Mouse (Mus musculus) hindbrain, embryonic 14.5 days (tissue): ENCODE data around the gene Otop2. TPM values are rescaled to one million over a fixed set of nuclear protein-coding genes. Genes with fewer than 3 reads are reported as not detected.

Experiments used
- ATAC-seq: fragments of 200-750 bp; cut with Nextera tagmentation; 2 replicates; pipeline ENCODE4 v1.8.0; 2017; ENCODE audit warnings: moderate number of reproducible peaks, mild to moderate bottlenecking, moderate TSS enrichment, moderate library complexity; ENCODE audit not compliant: low FRiP score
- DNase-seq: peaks from one replicate; pipeline ENCODE4 v3.0.0-alpha.2; 2015; ENCODE audit warnings: low spot score
- H3K27ac ChIP-seq: fragments of 300-500 bp; sonication (generic); 2 replicates; pipeline ENCODE4 v1.5.1; 2014; ENCODE audit warnings: mild to moderate bottlenecking, moderate library complexity
- H3K27me3 ChIP-seq: fragments of 300-500 bp; sonication (generic); 2 replicates; pipeline ENCODE4 v1.6.1; 2014; ENCODE audit warnings: mild to moderate bottlenecking, low read length, mixed read lengths; ENCODE audit not compliant: control insufficient read depth, insufficient read depth
- H3K36me3 ChIP-seq: fragments of 300-500 bp; sonication (generic); replicated peaks from 2 replicates; pipeline ENCODE4 v1.6.1; 2014; ENCODE audit not compliant: control insufficient read depth, insufficient read depth
- H3K4me1 ChIP-seq: fragments of 300-500 bp; sonication (generic); replicated peaks from 2 replicates; pipeline ENCODE4 v1.6.1; 2014; ENCODE audit warnings: antibody characterized with exemption, low read length, mixed read lengths; ENCODE audit not compliant: control insufficient read depth, insufficient read depth
- H3K4me2 ChIP-seq: fragments of 300-500 bp; sonication (generic); replicated peaks from 2 replicates; pipeline ENCODE4 v1.6.1; 2014; ENCODE audit warnings: mild to moderate bottlenecking, moderate library complexity
- H3K4me3 ChIP-seq: fragments of 300-500 bp; sonication (generic); replicated peaks from 2 replicates; pipeline ENCODE4 v1.5.1; 2014; ENCODE audit warnings: mild to moderate bottlenecking, low read length
- H3K9ac ChIP-seq: fragments of 300-500 bp; sonication (generic); 2 replicates; pipeline ENCODE4 v1.6.1; 2014
- H3K9me3 ChIP-seq: fragments of 300-500 bp; sonication (generic); 2 replicates; pipeline ENCODE4 v1.6.1; 2016; ENCODE audit warnings: low read length; ENCODE audit not compliant: control insufficient read depth
- WGBS: fragments of 180-500 bp; shearing (Covaris S2); extraction: QIAGEN DNeasy Blood & Tissue Kit; methylation state at CpG from one replicate; pipeline ENCODE4 v1.1.7; 2014; 5-methylcytosine and 5-hydroxymethylcytosine counted together
- polyA plus RNA-seq: library from polyadenylated mRNA; unstranded; fragments of >200 nt; fragmentation: Nextera tagmentation; extraction: Ambion mirVana; gene quantifications from 2 replicates; pipeline ENCODE4 v1.2.1, GENCODE M21; 2014

Gene Otop2
- polyA plus RNA-seq, 1 experiment from 2014 or later = 0.08 TPM

DNA sequence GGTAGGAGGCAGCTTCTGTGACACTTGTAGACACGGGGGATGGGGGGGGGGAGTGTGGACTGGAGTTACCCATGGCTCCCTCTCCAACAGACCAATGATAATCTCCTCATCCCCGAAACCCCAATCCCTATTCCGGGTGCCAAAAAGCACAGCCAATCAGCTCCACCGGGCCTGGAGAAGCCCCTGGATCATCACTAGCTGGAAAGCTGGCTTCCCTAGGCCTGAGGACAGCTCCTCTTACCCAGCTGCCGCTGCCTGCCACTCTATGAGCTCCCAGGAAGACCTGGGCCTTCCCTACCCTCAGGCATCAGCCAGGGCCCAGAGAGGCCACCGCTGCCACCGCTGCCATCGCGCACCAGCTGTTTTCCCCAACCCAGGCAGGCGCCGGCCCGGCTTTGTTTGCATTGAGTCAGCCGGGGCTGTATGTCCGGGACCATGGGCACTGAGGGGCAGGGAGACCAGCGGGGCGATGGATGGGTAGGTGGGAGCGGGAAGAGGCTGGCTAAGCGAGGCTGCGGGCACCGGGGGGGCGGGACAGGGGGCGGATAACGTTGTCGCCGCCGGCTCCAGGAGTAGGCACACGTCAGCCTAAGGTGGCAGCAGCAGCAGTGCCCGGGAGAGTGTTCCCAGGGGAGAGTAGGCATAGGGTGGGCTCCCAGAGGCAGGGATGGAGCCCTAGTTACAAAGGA lies 59.9 kb downstream of the Otop2 start:
- 0 out of 2 replicates have a peak, but pooled peaks cover 3% of the 10 kb centered on the region for H3K27me3 ChIP-seq
- peak overlapping the region; percentile 87 for H3K9ac ChIP-seq
- ATAC-seq (peak; percentile 80), DNase-seq (peak; percentile 58)
- H3K36me3 ChIP-seq = no peaks in the 10 kb centered on the region
- H3K4me3 ChIP-seq = peak overlapping the region; percentile 82
- H3K27ac ChIP-seq = peak overlapping the region; percentile 85
- H3K4me1 ChIP-seq = peaks cover 22% of the 10 kb centered on the region
- H3K4me2 ChIP-seq = peak overlapping the region; percentile 94
- 1% methylated on average over 27 of the region's 28 CpGs for WGBS
- H3K9me3 ChIP-seq = no peaks in the 10 kb centered on the region

- 1% methylated on average over 39 of the region's 39 CpGs for WGBS
- Histone ChIP-seq H3K4me1 (peaks cover 22% of the 10 kb centered on the region), H3K27me3 (0 out of 2 replicates have a peak, but pooled peaks cover 3% of the 10 kb centered on the region)
Observed at GRCm38 (mm10) chr11:115367395-115367944, 60.5 kb downstream of the Otop2 start, which contains the start of gene Hid1. Hid1 (minus strand) TSS chr11:115367756.

DNA sequence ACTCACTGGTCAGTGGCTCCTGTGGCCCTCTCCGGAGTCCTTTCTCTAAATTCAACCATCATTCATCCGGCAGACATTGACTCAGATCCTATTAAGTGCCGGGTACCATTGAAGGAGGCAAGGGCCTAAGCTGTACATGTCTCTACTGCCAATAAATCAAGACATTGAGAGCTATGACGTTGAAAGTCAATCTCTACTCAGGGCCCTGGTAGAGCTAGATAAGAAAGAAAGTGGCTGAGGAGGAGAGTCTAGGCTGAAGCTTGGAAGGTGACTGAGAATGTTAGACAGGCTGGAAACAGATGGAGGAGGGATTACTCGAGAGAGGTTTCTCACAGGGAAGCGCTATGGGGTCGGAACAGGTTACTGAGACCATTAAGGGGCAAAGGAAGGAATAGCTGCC lies 63.4 kb downstream of the Otop2 start:
- Histone ChIP-seq H3K36me3 (no peaks in the 10 kb centered on the region), H3K27ac (no peak overlapping the region), H3K9me3 (no peaks in the 10 kb centered on the region), H3K4me3 (no peak overlapping the region), H3K4me1 (peaks cover 22% of the 10 kb centered on the region), H3K27me3 (0 out of 2 replicates have a peak, but pooled peaks cover 3% of the 10 kb centered on the region), H3K4me2 (no peak overlapping the region), H3K9ac (no peak overlapping the region)
- ATAC-seq (no peak), DNase-seq (no peak)
- WGBS = 58% methylated on average over 7 of the region's 7 CpGs

More at GRCm38 (mm10) chr11:115367395-115367944, 60.5 kb downstream of the Otop2 start, which contains the start of gene Hid1:
- Histone ChIP-seq H3K27ac (peak within 1 kb of the TSS; percentile 85), H3K36me3 (no peaks in the 10 kb centered on the region), H3K9me3 (no peaks in the 10 kb centered on the region), H3K4me2 (peak within 1 kb of the TSS; percentile 94), H3K9ac (peak within 1 kb of the TSS; percentile 87), H3K4me3 (peak within 1 kb of the TSS; percentile 82)
- peak; percentile 80 for ATAC-seq
- DNase-seq = peak; percentile 83

- Histone ChIP-seq H3K9ac (no peak overlapping the region), H3K27me3 (peaks cover 8% of the 10 kb centered on the region; the same call in 1 of the 2 replicates), H3K27ac (no peak overlapping the region), H3K4me1 (peaks cover 12% of the 10 kb centered on the region), H3K4me3 (no peak overlapping the region), H3K4me2 (no peak overlapping the region), H3K9me3 (no peaks in the 10 kb centered on the region), H3K36me3 (no peaks in the 10 kb centered on the region)
- DNase-seq (no peak), ATAC-seq (no peak)
- WGBS = 50% methylated on average over 8 of the region's 8 CpGs
Observed at GRCm38 (mm10) chr11:115371354-115371753, 64.4 kb downstream of the Otop2 start.

- Histone ChIP-seq H3K36me3 (no peaks in the 10 kb centered on the region), H3K27me3 (peaks cover 8% of the 10 kb centered on the region; the same call in 1 of the 2 replicates), H3K4me1 (peaks cover 5% of the 10 kb centered on the region; the same call in 1 of the 2 replicates), H3K4me3 (no peak overlapping the region), H3K27ac (no peak overlapping the region), H3K4me2 (no peak overlapping the region), H3K9me3 (no peaks in the 10 kb centered on the region), H3K9ac (no peak overlapping the region)
- DNase-seq (no peak), ATAC-seq (no peak)
- WGBS = 72% methylated on average over 1 of the region's 1 CpGs
Observed at GRCm38 (mm10) chr11:115372015-115372414, 65.1 kb downstream of the Otop2 start.

DNA sequence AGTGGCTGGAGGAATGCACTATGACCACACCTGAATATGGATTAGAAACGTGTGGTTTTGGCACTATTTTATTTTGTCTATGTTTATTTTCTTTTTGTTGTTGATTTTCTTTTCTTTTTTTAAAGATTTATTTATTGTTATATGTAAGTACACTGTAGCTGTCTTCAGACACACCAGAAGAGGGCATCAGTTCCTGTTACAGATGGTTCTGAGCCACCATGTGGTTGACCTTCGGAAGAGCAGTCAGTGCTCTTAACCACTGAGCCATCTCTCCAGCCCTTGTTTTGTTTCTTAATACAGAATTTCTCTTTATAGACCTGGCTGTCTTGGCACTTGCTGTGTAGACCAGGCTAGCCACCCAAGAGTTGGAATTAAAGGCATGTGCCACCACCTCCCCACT lies 65.8 kb downstream of the Otop2 start:
- Histone ChIP-seq H3K27ac (no peak overlapping the region), H3K4me1 (peaks cover 5% of the 10 kb centered on the region; the same call in 1 of the 2 replicates), H3K36me3 (no peaks in the 10 kb centered on the region), H3K27me3 (peaks cover 8% of the 10 kb centered on the region; the same call in 1 of the 2 replicates), H3K9ac (no peak overlapping the region), H3K4me2 (no peak overlapping the region), H3K4me3 (no peak overlapping the region), H3K9me3 (no peaks in the 10 kb centered on the region)
- DNase-seq = no peak
- 47% methylated on average over 2 of the region's 2 CpGs for WGBS
- ATAC-seq = no peak

- WGBS = 2% methylated on average over 30 of the region's 30 CpGs
- ATAC-seq (peak; percentile 72), DNase-seq (peak; percentile 77)
- H3K36me3 ChIP-seq = no peaks in the 10 kb centered on the region
- H3K4me2 ChIP-seq = peak overlapping the region; percentile 58
- peak overlapping the region; percentile 65 for H3K9ac ChIP-seq
- H3K4me1 ChIP-seq = peaks cover 5% of the 10 kb centered on the region; the same call in 1 of the 2 replicates
- H3K27me3 ChIP-seq = peaks cover 5% of the 10 kb centered on the region; the same call in 1 of the 2 replicates
- H3K27ac ChIP-seq = peak overlapping the region; percentile 67
- H3K4me3 ChIP-seq = peak overlapping the region; percentile 37
- no peaks in the 10 kb centered on the region for H3K9me3 ChIP-seq
Observed at GRCm38 (mm10) chr11:115373805-115374694, 67.1 kb downstream of the Otop2 start.

GRCm38 (mm10) chr11:115374695-115375425 lies 67.9 kb downstream of the Otop2 start:
- DNase-seq (no peak), ATAC-seq (no peak)
- WGBS = 62% methylated on average over 12 of the region's 12 CpGs
- Histone ChIP-seq H3K27ac (peak overlapping the region; percentile 67; the same call in 1 of the 2 replicates), H3K4me3 (peak overlapping the region; percentile 37), H3K4me1 (peaks cover 5% of the 10 kb centered on the region; the same call in 1 of the 2 replicates), H3K4me2 (peak overlapping the region; percentile 58), H3K27me3 (peaks cover 5% of the 10 kb centered on the region; the same call in 1 of the 2 replicates), H3K9me3 (no peaks in the 10 kb centered on the region), H3K36me3 (no peaks in the 10 kb centered on the region), H3K9ac (peak overlapping the region; percentile 65)
